Mouse (Mus musculus): Measurements from ENCODE around the gene Slc38a2.

The Slc38a2 gene

DNA sequence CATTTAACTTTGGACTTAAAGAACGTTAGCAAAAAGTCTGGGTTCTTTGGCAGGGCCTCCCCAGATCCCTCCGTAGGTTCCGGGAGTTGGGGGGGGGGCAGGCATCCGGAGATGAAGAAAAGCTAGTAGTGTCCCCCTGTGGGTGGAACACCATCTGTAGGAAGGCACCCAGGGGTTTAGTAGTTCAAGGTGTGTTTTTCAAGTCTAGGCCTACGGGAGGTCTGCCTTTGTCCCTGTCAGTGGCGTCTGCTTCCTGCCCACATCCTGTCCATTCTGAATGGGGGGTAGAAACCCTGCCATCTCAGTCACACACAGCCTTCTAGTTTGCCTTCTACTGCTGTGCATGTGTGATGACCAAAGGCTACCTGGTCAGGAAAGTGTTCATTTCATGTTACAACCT lies 20.6 kb upstream of the Slc38a2 start:
- DNase-seq (ENCODE audit: low spot score in 2 of 2), result no peak

DNA sequence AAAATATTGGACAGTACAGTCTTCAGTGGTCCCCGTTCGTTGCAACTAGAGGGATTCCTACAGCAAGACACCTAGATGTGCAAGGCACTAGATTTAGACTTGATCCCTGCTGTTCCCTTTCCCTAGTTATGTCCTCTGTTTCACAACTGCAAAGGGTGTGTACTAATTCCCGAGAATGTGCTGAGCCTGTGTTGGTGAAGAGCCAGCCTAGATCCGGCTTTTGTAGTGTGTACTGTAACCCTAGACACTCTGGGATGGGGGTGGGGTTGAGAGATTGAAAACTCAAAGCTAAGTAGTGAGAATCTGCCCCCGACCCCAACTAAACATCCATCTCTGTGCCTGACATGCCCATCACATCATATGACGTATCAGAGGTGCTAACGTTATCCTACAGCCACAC lies 18.9 kb upstream of the Slc38a2 start:
- DNase-seq (ENCODE audit: low spot score in 2 of 2), result peak in 1 of 2 experiments; percentile 51

DNA sequence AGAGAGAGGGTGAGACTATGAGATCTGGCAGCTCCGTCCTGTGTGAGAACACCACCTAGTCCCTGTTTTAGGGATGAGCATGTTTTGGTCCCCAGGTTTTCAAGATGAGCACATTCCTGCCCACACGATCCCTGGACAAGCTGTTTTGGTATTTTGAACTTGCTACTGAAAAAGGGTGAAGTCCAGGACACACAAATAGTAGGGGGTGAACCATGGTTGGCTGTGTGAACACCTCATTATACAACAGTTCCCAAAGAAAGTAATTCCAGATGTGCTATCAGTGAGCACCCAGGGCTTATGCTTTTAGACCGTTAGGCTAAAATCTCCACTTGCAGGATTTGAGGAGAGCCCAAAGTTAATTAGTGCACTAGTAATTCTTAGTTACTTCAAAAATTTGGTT lies 17.7 kb upstream of the Slc38a2 start:
- DNase-seq (ENCODE audit: low spot score in 2 of 2), result no peak

DNA sequence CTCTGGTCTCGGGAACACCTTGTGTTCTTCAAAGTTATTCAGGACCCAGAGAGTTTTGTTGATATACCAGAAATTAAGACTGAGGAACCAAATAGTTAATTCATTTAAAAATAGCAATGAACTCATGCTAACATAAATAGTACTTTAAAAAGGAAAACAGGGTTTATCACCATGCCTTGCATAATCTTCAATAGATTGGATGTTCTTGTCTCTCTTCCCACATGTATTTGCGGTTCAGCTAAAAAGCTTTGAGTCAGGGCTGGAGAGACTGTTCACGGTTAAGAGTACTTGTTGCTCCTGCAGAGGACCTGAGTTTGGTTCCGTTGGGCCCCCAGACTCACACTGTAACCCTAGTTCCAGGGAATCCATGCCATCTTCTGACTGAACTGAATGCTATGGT lies 16.8 kb upstream of the Slc38a2 start:
- no peak for DNase-seq (ENCODE audit: low spot score in 2 of 2)

DNA sequence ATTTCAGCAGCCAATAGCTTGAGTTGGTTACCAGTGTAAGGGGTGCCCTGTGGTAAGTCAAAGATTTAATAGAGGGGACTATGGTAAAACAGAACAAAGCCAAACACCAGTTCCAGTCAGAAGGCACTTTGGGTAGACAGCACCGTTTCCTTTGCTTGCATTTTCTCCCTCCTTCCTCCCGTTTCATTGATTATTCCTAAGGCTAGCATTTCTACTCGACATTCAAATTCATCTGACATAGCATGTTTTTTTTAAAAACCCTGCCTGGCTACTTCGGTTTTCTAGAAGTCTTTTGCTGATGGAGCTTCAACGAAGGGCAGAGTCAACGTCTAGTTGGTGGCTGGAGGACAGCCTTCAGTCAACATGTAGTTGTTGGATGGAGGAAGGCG lies 16.2 kb upstream of the Slc38a2 start:
- no peak for DNase-seq (ENCODE audit: low spot score in 2 of 2)

DNA sequence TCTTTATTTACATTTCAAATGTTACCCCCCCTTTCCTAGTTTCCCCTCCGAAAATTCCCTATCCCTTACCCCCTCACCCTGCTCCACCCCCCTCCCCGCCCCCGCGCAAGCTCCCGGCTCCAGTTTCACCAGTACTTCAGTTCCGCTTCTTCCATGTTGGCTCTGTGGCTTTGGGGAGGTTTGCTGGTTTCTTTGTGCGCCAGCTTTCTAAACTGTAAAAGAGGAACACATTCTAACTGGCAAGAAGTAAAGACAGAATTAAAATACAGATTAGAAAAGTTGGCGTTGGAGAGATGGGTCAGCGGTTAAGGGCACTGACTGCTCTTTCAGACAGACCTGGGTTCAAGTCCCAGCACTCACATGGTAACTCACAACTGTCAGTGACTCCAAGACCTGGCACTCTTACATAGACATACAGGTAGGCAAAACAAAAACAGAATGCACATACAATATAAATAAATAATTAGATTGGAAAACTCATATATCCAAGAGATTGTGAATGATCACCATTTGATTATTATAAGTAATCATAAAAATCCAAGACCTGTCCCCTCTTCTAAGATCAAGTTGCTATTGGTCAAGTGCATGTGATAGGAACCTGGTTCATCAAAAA lies 15.7 kb upstream of the Slc38a2 start:
- no peak for DNase-seq (ENCODE audit: low spot score in 2 of 2)

DNA sequence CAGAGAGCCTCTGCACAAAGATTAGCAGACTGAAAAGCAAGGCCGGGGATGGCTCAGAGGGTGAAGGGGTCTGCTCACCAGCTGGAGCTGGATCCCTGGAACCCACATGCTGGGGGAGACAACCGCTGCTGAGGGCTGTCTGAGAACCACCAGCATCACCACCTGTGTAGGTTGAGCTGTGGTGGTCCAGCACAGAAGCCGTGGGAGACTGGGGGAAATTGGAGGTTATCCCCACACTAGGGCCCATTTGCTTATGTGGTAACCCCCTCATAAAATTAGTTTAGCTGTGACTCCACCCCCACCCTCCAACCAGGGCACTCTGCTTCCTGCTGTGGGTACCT lies 15.1 kb upstream of the Slc38a2 start:
- DNase-seq (ENCODE audit: low spot score in 2 of 2), result no peak

DNA sequence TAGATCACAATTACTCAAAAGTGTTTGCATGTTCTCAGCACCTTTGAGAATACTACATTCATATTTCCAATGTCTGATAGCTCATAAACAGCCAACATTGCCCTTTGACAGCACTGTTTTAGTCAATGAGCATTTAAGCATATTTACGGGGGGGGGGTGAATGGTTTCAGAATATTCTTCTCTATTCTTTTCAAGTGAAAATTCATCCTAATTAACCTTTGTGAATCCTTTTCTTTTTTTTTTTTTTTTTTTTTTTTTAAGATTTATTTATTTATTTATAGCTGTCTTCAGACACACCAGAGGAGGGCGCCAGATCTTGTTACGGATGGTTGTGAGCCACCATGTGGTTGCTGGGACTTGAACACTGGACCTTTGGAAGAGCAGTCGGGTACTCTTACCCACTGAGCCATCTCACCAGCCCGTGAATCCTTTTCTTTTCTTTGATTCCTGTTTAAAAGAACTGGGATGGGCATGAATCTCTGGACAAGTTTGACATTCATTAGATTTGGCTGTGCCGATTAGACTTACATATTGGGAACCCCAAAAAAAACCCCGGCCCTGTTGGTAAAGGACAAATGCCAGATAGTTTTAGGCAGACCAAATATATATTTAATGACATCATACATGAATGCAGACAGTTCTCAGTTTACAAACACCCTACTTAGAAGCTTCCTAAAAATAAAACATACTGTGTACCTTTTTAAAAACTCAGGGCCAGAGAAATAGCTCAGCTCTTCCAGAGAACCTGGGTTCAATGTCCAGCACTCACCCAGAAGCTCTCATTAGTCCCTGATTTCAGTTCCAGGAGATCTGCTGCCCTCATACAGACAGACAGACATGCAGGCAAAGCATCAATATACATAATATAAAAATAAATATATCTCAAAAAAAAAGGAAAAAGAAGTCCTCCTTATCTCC lies 14.5 kb upstream of the Slc38a2 start:
- no peak for DNase-seq (ENCODE audit: low spot score in 2 of 2)

DNA sequence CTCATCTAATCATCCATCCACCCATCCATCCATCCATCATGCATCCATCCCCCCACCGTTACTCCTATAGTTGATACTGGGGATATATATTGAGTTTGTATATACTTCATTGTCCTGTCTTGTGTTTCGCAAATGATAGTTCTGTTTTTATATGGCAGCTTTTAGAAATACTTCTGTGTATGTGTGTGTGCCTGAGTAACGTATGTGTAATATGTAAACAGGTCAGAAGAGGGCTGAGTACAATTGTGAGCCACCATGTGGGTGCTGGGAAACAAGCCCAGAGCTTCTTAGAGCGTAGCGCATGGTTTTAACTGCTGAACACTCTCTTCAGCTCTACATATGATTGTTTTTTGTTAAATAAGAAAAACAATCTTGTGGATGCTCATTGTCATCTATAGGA lies 12.8 kb upstream of the Slc38a2 start:
- DNase-seq (ENCODE audit: low spot score in 2 of 2), result no peak

DNA sequence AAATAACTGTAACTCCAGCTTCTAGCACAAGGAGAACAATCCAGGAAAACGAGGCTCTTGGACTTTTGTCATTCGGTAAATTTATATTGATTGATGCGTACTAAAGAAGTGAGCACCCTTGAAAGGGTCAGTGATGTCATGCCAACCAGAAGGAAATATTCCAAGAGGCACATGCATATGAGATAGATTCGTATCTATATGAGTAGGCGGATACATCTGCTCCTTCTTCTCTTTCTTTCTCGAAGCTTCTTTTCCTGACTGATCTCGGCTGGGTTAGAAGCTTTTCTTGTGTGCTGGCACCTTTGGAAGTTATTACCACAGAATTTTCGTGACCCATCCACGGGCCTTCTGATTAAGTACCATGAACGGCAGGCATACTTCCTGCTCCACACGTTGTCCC lies 12.1 kb upstream of the Slc38a2 start:
- no peak for DNase-seq (ENCODE audit: low spot score in 2 of 2)

DNA sequence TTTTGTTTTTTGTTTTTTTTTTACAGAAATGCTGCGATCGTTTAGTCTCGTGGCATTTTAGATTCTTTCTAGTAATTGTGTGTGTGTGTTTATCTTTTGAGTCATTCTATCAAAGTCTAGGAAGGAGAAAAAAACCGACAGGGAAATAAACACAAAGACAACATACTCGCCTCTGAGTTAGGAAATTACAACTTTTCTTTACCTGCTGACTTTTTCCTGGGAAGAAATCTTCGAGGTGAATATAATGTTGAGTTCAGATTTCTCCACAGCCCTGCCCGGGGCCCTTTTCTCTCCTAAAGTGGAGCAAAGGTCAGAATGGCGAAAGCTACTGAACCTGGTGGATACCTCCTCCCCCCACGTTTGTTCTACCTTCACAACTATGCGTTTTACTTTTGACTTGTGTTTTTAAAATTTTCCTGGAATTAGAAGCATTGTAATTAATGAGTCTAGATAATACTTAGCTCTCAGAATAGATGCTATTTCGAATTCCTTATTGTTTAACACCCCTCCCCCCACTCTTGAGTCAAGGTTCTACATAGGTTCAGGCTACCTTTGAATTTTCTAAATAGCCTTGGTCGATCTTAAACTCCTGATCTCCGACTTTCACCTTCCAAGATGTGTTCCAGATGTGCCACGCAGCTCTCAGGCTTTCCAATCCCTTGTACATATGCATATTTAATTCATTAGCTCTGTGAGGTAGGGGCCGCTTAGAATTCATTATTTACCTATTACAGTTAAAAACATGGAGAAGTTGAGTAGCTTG lies 11.0 kb upstream of the Slc38a2 start:
- DNase-seq (ENCODE audit: low spot score in 2 of 2), result no peak

DNA sequence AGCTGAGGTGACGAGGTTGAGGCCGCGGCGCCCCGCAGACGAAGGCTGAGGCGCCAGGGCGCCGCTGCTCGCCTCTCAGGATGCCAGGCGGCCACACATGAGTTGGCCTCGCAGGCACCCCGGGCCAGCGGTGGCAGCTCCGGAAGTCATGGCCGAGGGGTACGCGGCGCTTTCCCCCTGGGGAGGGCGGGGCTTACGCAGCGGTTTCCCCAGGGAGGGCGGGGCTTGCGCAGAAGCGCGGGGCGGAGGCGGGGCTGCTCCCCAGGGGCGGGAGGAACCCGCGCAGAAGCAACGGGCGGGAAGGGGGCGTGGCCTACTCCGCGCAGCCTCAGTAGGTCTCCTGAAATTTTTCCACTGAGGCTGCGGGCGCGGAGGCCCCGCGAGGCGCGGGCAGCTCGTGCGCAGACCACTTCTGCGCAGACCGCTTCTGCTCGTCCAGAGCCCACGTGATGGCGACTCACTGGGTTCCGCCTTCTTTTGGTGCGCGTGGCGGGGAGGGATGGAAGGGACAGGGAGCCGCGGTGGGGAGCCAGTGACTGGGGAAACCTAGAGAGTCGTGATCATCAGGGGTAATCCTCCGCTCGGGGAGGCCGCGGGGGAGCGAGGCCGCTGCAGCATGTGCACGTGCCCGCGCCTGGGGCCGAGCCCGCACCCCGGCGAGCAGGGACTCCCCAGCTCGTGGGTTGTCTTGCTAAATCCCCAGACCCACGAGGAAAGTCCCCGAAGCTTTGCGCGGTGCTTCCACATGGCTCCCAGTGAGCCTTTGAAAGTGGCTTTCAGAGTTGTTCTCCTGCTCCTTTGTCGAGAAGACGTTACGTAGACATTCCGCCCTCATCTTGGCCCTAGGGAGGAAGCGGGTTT lies 10.2 kb upstream of the Slc38a2 start:
- peak; percentile 96 to 98 for DNase-seq (ENCODE audit: low spot score in 2 of 2)

DNA sequence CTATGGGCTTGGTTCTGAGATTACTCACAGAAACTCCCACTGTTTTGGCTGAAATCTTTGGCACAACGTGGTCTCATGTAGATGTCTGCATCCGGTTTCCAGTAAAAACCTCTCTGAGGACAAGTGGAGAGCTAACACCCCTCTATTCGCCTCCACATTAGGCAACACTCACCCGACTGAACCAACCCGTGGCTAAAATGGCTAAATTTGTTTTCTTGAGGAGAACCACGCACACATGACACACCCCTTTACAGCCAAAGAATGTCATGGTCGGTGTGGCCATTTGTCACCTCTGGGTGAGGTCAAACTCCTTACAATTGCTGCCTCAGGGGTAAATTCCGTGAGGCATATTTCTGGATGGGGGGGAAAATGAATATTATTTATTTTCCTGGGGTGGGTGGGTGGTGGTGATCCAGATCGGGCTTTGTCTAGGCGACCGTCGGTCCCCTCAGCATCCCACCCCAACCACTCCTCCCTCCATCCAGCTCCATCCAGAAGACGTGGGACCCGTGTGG lies 9.5 kb upstream of the Slc38a2 start:
- no peak for DNase-seq (ENCODE audit: low spot score in 2 of 2)

DNA sequence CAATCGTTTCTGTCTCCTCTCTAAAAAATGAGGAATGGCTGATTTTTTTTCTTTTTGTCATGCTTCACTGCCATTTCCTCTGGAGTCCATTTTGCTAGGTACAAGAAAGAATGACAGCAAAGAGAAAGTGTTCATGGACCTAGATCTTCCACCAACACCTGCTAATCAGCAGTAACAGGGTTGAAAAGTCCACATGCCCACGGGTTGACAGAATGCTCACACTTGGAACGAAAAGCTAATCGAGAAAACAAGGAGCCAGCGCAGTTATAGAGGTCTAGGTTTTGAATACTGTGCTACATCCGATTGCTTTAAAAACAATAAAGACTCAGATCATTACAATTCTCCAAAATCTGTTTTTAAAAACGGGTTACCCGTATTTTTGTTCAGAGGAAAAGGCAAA lies 8.9 kb upstream of the Slc38a2 start:
- no peak for DNase-seq (ENCODE audit: low spot score in 2 of 2)

DNA sequence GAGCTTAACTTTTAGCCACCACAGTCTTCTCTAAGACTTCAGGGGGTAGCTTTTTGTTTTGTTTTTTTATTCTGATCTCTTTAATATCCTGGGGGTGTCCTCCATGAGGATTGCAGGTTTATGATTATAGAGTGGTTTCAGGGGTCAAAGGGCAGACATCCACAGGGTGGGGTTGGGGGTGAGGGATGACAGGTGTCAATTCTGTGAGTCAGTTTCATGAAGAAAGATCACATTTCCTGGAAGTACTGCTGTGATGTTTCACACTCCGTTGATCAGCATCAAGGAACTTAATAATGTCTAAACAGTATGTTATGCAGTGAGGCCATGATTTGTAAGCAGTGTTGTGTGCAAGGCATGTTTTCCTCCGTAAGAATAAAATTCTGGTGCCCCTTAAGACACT lies 8.4 kb upstream of the Slc38a2 start:
- no peak for DNase-seq (ENCODE audit: low spot score in 2 of 2)

DNA sequence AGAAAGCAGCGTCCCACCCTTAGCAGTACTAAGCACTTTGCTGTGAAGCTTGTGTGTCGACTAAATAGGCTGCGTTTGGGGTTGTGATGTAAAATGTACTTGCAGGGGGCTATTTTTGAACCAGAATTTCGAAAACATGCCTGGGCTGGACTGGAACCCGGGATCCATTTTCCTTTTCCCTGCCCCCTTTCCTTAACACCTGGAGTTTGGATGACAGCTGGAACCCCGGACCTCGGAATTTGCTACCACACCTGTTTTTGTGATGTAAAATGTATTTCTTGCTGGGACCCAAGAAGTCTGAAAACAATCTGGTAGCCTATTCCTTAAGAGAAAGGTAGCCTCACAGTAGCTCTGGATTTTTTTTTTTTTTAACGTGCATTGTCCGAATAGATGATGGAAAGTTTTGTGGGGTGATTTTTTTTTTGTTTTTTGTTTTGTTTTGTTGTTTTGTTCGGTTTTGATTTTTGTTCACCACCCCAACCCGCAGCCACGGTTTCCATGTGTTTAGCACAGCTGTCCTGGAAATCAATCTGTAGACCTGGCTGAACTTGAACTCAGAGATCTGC lies 3.0 kb upstream of the Slc38a2 start:
- DNase-seq (ENCODE audit: low spot score in 2 of 2), result no peak

DNA sequence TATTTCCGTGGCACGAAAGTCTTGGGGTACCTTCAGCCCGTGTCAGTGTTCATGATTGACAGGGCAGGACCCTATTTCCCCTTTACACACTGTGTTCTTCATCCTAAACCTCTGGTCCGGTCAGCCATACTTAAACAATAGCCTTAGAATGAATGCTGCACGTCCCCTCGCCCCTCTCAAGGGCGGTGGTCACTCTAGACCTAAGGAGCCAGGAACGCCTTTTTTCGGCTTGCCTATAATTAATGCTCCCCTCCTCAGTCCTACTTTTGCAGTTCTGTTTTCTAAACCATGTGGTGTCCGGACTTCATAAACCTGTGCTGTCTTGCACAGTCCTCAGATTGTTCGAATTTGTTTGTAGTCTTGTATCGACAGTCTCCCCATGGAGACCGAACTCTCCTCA lies 1.2 kb upstream of the Slc38a2 start:
- no peak for DNase-seq (ENCODE audit: low spot score in 2 of 2)

DNA sequence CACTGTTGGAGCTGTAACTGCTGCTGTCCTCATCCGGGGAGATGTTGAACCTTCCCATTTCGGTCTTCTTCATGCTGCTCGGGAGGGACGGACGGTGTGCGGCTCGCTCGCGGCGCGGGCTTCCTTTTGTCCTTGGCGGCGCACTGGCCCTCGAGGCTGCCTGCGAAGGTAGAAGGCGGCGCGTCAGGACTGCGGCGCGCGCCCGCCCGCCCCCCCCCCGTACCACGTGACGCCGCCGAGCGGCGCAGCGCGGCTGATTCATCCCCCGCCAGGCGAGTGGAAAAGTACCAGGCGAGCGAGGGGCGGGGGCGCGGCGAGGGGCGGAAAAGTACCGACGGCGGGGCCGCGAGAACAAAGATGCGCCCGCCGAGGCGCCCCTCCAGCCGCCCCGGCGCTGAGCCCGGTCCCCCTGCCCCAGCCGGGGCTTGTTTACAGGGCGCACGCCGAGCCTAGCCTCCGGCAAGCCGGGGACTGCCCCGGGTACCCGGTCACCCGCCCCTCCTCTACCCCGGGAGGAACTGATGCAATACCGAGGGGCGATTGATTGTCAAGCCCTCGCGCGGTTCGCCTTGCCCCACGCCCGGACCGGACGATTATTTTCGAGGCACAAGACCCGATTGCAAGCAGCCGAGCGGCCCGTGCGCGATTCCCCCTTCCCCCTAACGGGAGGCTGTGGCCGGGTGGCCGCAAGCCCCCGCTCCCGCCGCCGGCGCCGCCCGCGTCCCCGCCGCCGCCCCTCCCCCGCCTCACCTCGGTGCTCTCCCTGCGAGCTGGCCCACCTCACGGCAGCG lies 677 bp downstream of the Slc38a2 start:
- DNase-seq (ENCODE audit: low spot score in 2 of 2), result peak; percentile 79 to 85

DNA sequence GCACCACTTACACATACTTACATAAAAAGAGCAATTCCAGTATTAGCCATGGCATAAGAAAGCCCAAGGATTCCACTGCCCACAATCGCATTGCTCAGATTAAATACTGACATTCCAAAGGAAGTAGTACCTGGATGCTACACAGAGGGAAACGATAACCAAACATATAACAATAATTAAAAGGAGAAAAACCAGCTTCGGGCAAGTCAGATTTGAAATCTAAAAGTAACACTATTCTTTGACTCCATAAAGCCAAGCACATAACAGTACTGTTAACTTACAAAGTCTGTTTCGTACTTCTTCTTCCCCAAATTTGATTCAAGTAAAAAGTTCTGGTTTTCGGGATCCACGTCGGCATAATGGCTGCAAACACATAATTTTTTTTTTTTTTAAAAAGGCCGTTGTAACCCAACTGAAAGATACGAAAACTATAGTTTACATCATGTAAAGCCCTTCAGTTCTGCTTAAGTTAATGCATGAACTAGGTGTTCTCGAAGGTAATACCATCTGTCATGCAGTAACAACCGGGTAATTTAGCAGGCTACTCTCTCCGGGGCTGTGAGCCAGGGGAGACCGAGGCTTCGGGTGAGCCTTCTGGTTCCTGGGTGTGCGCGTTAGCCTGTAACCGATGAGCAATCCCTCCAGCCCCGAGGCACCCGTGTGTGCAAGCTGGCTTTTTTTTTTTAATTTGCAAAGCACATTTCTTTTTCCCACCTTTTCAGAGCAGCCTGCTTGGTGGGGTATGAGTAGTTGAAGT lies 1.5 kb downstream of the Slc38a2 start:
- DNase-seq (ENCODE audit: low spot score in 2 of 2), result no peak
